Mouse (Mus musculus): ENCODE measurements at regions not wholly inside any gene's neighbourhood (a gene's known extent, or its start where the extent isn't known, plus 50 kb on each side); places are given as distances from the start of the nearest gene placed in this dataset.
"Not testable (repeated sequence)": the region's sequence is repeated elsewhere in the genome, so short reads cannot be mapped to it uniquely, and the experiment has no call there.

DNA sequence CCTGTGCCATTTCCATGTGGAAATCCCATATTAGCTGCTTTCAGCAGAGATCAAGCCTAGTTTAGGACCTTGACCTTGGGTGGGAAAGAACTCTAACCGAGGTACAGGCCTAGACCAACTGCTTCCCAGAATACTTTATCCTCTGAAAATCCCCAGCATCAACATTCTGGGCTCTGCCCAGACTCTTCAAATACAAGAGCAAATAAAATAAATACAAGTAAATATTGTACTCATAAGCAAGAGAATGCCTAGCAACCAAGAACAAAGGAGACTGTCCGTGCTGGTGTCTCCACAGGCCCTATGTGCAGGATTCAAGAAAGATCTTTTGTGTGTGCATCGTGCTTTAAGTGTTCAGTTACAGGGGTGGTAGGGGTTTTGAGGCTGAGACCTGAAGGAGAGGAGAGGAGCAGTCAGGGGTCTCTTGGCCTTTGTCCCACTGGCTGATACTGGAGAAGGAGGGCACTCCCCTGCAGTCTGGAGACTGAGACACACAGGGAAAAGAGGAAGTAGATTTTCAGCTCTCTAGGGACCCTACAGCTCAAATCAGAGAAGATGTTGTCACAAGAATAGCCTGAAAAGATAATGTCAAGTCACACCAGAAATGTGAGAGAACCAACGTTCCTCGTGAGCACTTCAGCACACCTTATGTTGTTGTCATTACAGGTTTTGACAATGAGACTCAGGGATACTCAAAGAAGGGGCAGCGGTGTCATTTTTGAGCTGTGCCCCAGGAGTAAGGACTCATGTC, 174.6 kb downstream of the Wdr11 start:
- in situ Hi-C loops (cut with MboI; ENCODE audit: unreplicated experiment in 2 of 2), result no loop called here

DNA sequence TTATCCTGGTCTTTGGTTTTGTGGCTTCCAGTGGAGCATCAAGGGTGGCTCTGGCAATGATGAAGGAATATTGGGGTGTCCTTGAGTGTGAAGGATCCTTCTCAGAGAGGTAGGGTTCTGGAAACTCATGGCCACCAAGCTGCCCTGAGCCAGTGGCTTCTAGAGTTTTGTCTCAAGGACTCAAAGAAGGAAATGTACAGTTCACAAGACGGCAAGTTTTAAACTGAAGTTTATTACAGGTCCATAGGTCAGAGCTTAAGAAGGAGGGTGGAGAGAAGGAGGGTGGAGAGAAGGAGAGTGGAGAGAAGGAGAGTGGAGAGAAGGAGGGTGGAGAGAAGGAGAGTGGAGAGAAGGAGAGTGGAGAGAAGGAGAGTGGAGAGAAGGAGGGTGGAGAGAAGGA, 178.0 kb downstream of the Wdr11 start:
- in situ Hi-C loops (cut with MboI; ENCODE audit: unreplicated experiment in 2 of 2), result not testable (repeated sequence)

DNA sequence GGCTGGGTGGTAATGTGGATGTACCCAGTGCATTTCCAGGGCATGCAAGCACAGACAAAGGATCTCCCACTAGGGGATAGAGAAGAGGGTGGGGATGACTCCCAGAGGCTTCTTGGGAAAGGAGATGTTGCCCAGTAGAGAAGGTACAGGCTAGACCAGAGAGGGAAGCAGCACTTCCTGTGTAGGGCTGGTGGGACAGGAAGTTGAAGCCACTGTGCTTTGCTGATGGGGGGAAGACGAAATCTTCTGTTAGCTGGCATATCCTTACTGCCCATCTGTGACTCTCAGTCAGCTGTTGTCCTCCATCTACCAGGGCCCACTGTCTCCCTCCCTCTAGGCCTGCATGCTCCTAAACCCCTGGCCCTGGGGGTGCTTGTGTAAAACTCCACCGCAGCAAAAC, 180.2 kb downstream of the Wdr11 start:
- in situ Hi-C loops (cut with MboI; ENCODE audit: unreplicated experiment in 2 of 2), result no loop called here

DNA sequence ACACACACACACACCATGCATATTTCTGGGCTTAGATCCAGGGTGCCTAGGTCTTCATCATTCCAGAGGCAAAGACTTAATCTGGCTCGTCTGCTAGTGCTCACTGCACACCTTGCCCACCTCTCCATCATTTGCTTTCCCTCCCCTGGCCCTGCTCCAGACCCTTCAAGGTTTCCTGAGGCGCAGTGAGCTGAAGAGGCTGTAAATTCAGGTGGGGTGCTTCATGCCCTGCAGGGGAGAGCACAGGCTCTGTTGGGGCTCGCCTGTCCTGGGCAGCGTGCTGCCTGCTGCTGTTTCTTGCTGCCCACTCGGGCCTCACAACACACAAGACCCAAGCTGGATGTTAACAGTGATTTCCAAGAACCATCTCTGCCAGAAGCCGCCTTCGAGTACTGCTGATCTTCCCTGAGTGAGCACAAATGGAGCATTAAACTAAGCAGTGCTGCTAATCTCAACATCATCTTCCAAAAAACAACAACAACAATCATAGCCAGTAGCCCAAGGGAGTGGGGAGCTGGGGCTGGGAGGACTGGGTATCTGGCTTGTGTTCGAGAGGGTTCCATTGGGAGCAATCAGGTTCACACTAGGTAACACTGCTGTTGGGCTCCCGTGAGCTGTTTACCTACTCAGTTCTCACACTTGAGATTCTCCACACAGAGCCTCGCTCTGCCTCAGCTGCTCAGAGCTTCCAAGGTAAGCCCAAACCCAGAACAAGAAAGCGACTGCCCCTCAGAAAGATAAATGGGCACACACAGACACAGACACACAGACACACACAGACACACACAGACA, 181.1 kb downstream of the Wdr11 start:
- in situ Hi-C loops (cut with MboI; ENCODE audit: unreplicated experiment in 2 of 2), result no loop called here

DNA sequence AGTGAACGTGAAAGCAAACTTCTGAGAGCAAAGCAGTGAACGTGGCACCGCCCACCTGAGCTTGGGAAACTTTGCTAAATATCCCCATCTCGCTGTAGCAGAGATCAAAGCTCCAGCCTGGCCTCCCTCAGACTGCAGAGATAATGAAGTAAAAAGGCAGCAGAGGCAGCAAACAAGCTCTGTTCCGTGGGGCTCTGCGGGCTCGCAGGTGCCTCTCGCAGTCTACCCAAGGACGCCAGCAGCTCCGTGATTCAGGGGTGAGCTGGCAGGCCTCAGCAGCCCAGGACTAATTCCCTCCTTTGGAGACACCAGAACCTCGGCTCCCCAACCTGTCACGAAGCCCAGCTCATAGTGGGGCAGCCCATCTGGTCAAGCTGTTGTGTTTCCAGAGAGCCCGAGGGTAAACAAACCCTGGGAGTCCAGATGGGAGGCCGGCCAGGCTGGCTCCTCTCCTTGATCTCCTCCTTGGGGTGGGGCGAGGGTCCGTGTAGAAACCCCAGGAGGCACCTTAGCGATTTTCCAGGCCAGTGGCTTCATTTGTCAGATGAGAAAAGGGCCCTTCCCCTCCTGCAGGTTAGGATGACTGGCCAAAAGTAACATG, 182.7 kb downstream of the Wdr11 start:
- in situ Hi-C loops (cut with MboI; ENCODE audit: unreplicated experiment in 2 of 2), result no loop called here

DNA sequence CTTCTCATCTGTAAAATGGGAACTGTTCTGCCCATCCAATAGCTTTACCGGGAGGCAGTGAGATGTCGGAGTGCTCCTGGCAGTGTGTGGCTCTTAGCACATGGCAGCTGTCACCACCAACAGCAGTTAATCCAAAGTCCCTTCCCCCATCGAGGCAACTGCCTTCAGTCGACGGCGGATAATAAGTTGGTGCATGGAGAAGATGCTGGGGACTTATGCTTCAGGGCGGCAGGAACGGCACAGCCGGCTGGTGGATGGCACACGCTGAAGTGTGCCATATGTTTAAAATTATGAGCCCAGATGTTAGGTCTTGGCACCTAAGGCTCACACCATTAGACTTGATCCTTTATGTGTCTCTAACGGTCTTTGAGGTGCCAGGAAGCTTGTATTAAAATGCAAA, 183.5 kb downstream of the Wdr11 start:
- in situ Hi-C loops (cut with MboI; ENCODE audit: unreplicated experiment in 2 of 2), result loop anchor here in 1 of 2 experiments (25.0 kb wide), 1 partner anchor 1587 kb away; the partner anchor contains the start of genes 2310057M21Rik and Pstk

DNA sequence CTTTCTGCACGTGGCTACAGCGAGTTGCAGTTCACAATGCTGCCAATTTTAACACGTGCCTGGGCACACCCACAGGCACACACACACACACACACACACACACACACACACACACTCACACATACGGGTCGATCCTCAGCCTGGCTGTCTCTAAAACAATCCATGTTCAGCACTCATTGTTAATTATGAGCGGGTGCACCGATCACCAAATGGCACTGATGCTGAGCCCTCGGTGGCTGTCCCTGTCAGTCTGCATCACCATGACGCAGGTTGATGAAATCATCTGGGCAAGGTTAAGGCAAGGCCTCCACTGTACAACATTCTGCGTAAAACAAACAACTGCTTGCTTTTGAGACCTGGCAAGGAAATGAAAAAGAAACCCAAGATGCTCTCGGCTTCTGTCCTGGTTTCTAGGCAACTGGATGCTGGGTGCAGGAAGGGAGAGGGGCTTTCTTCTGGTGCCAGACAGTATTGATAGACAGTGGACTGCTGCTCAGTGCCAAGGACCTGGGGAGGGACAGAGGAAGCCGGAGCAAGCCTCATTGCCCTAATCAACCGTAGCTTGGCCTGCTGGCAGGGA, 187.3 kb downstream of the Wdr11 start:
- in situ Hi-C loops (cut with MboI; ENCODE audit: unreplicated experiment in 2 of 2), result loop anchor here in 1 of 2 experiments (25.0 kb wide), 1 partner anchor 1583 kb away; the partner anchor contains the start of genes 2310057M21Rik and Pstk

DNA sequence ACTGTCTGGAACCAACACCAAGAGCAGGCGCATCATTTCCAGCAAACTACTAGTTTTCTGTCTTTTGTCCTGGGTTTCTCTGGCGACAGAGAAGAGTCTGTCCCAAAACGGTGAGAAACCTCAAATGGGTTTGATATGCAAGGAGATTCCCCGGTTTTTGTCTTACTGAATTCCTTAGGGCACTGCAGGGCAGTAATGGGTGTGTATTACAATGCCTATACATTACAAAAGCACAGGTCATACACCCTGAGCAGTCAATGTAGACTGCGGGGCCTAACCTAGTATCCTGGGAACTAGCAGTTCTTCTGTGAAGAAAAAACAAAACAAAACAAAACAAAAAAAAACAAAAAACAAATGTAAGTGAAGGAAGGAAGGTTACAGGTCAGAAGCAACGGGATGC, 188.3 kb downstream of the Wdr11 start:
- in situ Hi-C loops (cut with MboI; ENCODE audit: unreplicated experiment in 2 of 2), result loop anchor here in 1 of 2 experiments (25.0 kb wide), 1 partner anchor 1582 kb away; the partner anchor contains the start of genes 2310057M21Rik and Pstk

DNA sequence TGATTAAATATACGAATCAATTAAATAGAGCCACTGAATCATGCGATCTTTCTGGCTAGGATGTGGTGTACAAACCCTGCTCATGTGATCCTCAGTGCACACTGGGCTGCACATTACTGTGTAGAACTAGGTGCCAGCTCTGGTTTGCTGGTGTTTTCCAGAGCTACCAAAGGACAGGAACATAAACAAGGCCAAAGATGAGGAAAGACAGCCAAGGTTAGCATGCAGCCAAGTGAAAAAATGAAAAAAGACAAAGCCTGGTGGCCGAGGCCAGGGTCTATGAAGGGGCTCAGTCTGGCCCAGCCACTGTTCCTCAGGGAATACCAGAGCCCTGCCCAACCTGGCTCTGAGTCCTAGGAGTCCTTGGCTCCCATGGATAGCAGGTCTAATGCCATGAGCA, 190.1 kb downstream of the Wdr11 start:
- in situ Hi-C loops (cut with MboI; ENCODE audit: unreplicated experiment in 2 of 2), result loop anchor here in 1 of 2 experiments (25.0 kb wide), 1 partner anchor 1581 kb away; the partner anchor contains the start of genes 2310057M21Rik and Pstk

DNA sequence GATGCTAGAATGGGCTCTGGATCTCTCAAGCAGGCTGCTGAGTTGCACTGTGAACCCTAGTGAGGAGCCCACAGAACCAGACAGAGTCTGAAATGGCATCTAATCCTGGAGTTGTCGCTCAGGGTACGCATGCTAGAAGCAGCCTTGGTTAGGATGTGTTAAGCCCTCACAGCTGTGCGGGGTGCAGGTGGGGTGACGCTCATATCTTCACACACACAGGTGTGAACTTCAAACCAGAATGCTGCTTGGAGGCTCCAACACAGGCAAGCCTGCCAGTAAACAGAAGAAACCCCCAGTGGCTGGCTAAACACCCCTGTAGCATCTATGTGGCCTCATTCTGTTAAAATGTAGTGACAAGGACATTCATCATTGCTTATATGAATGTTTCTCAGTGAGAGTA, 193.3 kb downstream of the Wdr11 start:
- in situ Hi-C loops (cut with MboI; ENCODE audit: unreplicated experiment in 2 of 2), result loop anchor here in 1 of 2 experiments (25.0 kb wide), 1 partner anchor 1577 kb away; the partner anchor contains the start of genes 2310057M21Rik and Pstk

DNA sequence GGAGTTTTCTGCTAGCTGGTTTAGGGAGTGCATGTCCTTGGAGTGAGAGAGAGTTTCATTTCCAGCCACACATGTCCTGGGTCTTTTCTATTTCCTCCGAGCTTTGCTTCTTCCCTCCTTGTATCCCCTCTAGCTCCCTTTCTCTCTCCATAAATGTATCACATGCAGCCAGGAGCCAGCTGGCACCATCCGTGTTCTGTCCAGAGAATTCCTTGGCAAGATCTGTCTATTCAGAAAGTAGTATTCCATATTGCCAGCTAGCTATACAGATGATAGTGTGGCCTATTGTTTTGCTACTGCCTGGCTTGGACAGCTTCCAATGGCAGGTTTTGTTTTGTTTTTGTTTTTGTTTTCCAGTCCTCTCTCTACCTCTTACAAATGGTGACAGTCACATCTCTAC, 195.3 kb downstream of the Wdr11 start:
- in situ Hi-C loops (cut with MboI; ENCODE audit: unreplicated experiment in 2 of 2), result loop anchor here in 1 of 2 experiments (25.0 kb wide), 1 partner anchor 1575 kb away; the partner anchor contains the start of genes 2310057M21Rik and Pstk

DNA sequence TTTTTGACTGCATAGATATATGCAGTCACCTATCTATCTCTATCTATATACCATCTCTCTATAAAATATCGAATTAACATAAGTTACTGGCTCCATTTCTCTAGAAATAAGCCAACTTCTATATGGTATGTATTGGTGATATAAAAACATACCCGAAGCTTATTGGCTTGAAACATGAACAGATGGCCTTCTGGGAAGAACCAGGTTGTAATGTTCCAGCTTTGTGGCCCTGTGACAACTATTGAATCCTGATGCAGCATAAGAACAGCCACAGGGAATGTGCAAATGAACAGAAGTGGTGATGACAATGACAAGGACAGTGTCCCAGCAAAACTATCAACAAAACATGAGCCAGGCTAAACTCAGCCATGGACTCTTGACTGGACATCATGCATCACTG, 196.1 kb downstream of the Wdr11 start:
- in situ Hi-C loops (cut with MboI; ENCODE audit: unreplicated experiment in 2 of 2), result loop anchor here in 1 of 2 experiments (25.0 kb wide), 1 partner anchor 1575 kb away; the partner anchor contains the start of genes 2310057M21Rik and Pstk

DNA sequence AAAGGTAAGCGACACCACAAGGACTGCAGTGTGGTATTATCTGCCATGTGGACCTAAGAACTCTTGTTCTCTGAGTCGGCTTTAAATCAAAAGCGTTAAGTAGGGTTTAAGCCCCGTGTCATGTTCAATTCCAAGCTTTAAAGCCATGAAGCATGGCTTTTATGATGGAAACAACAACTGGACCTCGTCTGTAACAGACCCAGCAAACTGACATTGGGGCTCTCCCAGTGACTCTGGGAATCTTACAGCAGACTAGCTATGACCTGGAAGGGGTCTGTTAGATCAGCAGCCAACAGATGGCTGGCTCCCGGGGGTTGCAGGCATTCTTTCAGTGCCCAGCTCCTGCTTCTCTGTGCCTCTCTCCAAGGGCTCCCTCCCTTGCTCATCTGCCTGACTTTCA, 197.8 kb downstream of the Wdr11 start:
- in situ Hi-C loops (cut with MboI; ENCODE audit: unreplicated experiment in 2 of 2), result loop anchor here in 1 of 2 experiments (25.0 kb wide), 1 partner anchor 1573 kb away; the partner anchor contains the start of genes 2310057M21Rik and Pstk

DNA sequence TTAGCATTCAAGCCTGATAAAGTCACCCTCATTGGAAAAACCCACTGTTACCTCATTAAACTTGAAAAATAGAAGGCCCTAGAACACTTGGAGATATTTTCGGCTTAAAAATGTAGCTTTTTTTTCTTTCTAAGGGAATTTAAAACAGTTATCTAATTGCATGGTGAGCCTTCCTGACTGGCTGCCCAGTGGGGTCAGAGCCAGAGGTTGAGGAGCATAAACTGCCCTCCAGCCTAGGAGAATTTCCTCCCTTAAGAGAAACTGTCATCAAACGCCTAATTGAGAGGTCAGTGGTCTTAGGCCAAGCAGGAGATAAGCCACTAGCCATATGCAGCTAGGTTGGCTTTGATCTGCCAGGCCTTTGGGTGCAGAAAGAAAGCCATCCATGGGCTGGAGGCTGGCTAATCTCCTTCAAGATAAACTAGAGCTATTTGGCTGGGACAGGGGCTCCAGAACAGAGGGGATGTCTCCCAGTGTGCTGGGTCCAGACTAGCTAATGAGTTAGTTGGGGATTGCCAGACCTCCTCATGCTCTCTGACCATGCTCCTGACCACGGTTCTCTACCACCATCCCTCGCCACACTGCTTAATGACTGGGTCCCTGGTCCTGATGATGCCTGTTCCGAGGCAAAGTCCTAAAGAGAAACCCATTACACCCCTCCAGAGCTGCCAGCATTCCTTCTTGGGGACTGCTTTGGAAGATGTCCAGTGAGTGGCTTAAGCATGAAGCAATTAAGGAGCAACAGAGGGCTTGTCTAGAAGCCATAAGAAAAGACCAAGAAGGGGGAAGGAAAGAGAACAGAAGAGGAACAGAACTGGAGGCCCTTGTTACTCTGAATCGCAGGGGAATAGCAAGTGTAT, 199.2 kb downstream of the Wdr11 start:
- in situ Hi-C loops (cut with MboI; ENCODE audit: unreplicated experiment in 2 of 2), result loop anchor here in 1 of 2 experiments (25.0 kb wide), 1 partner anchor 1571 kb away; the partner anchor contains the start of genes 2310057M21Rik and Pstk

DNA sequence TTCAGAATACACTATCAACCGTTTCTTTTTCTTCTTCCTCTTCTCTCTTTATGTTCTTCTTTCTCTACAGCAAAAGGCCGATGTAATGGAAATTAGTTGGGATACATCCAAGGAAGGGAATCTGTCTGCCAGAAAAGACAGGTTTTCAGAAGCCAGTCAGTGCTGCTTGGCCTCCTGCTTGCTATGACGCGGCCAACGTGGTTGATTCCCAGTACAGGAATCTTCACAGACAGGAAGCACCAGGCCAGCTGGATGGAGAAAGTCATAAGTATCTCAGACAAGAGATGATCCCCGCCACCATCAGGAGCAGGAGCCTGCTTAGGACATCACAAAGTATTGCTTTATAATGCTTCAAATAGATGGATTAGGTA, 199.8 kb downstream of the Wdr11 start:
- in situ Hi-C loops (cut with MboI; ENCODE audit: unreplicated experiment in 2 of 2), result loop anchor here in 1 of 2 experiments (25.0 kb wide), 1 partner anchor 1571 kb away; the partner anchor contains the start of genes 2310057M21Rik and Pstk

DNA sequence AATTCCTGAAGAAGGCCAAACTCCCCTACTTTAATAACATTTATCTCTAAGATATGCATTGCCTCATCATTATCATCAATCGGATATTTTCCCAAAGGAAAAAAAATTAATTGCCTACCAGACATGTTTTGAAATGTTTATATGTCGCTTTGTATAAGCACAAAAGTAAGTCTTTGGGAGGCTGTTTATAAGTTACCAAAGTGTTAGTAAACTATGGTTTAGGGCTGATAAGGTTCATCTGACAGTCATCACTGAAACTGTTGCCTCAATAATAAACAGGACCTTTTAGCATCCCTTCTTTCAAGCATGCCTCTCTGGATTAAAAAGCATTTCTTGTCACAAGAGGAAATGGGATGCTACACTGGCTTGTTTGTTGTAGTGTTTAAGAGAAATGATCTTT, 202.1 kb downstream of the Wdr11 start:
- in situ Hi-C loops (cut with MboI; ENCODE audit: unreplicated experiment in 2 of 2), result loop anchor here in 1 of 2 experiments (25.0 kb wide), 1 partner anchor 1569 kb away; the partner anchor contains the start of genes 2310057M21Rik and Pstk

DNA sequence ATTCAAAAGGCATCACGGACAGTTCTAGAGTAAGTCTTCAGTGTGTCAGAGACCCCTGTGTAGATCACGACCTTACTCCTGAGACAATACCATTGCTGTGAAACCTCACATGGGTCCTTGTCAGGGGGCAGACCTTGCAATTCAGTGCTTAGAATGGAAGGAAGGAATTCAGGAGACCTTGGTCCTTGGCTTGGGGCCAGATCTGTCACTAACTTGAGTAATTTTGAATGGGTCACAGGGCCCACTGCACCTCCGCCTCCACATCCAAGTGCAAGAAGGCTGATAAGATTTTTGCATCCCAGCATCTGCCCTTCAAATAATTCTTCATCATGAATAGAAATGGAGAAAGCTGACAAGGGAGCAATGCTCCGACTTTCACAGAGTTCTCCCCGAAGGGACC, 202.6 kb downstream of the Wdr11 start:
- in situ Hi-C loops (cut with MboI; ENCODE audit: unreplicated experiment in 2 of 2), result loop anchor here in 1 of 2 experiments (25.0 kb wide), 1 partner anchor 1568 kb away; the partner anchor contains the start of genes 2310057M21Rik and Pstk

DNA sequence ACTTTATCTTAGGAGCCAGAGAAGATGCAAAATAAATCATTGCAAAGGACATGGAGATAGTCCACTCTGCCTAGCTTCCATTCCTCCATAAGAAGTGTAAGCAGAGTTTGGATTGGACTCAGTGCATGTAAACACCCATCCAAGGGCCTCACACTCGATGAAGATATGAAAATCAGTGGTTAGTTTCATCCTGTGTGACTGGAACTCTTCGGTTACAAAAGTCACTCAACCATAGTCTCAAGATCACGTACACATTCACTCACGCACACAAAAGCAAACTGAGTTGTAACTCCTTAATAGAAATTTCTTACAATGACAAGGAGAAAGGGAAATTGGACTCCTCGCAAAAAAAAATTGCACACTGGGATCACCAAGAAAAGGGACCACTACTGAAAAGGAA, 206.9 kb downstream of the Wdr11 start:
- in situ Hi-C loops (cut with MboI; ENCODE audit: unreplicated experiment in 2 of 2), result loop anchor here in 1 of 2 experiments (25.0 kb wide), 1 partner anchor 1564 kb away; the partner anchor contains the start of genes 2310057M21Rik and Pstk

DNA sequence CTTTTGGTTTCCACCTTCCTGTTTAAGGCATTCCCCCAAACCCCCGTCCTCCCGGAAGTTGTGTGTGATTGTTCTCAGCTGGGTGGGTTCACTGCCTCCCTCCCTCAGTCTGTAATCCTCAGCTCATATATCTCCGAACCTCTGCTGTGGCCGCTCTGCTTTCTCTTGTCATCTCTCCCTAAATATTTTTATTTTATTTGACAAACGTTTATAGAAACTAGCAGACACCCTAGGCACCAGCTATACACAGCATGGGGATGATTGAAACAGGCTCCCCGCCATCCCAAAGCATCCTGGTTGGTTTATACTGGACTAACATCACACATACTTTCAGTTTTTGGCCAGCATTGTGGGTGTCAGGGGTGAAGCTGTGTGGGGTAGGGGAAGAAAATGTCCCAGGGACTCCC, 208.8 kb downstream of the Wdr11 start:
- in situ Hi-C loops (cut with MboI; ENCODE audit: unreplicated experiment in 2 of 2), result no loop called here
